Mouse (Mus musculus): ENCODE data around the gene Evx1.

GRCm38 (mm10) chr6:52267691-52268090 is 45.6 kb upstream of the Evx1 start:
- TF ChIP-seq CTCF (IDR thresholded peaks at IDR 0.05; ENCODE audit: borderline replicate concordance, insufficient read depth, low read length), result no peak
- no peak for TF ChIP-seq POLR2A (IDR thresholded peaks at IDR 0.05; ENCODE audit: low read depth, low read length)

Measured in embryonic fibroblast, embryonic 13.5 days (primary cell).